Mouse (Mus musculus) erythroblast, adult 5-6 weeks (primary cell): ENCODE results near the gene Slc36a2. TPM values are rescaled to one million over a fixed set of nuclear protein-coding genes. Genes with fewer than 3 reads are reported as not detected.

Experiments used
- total RNA-seq, 2 experiments: library from RNA; stranded (forward) in 1 of 2; stranded (reverse) in 1 of 2; fragments of 150-400 nt in 1 of 2; fragments of 200-764, 138-1000 nt in 1 of 2; gene quantifications; 2 replicates each; pipeline versions ENCODE4 v1.2.3 to v1.2.4; 2015 to 2017; ENCODE audit warnings: low replicate concordance in 2 of 2

The Slc36a2 gene
- total RNA-seq, 2 experiments from 2014 or later, result 0.34 TPM; not detected in 1

Other genes with a start within 250 kb of the Slc36a2 start
- gene Tnip1, start 222.2 kb downstream of the Slc36a2 start, total RNA-seq (2015; ENCODE audit: low replicate concordance), result 13.6 and 13.8 TPM in 2 replicates
- 20.5 and 25.6 TPM in 2 replicates for gene Tnip1, start 222.2 kb downstream of the Slc36a2 start, total RNA-seq (2017; ENCODE audit: low replicate concordance)
- 9.2 and 10.4 TPM in 2 replicates for gene Anxa6, start 151.6 kb downstream of the Slc36a2 start, total RNA-seq (2015; ENCODE audit: low replicate concordance)
- 12.7 and 14.0 TPM in 2 replicates for gene Anxa6, start 151.6 kb downstream of the Slc36a2 start, total RNA-seq (2017; ENCODE audit: low replicate concordance)
- 3.1 and 6.7 TPM in 2 replicates for gene Ccdc69, start 106.9 kb downstream of the Slc36a2 start, total RNA-seq (2015; ENCODE audit: low replicate concordance)
- gene Ccdc69, start 106.9 kb downstream of the Slc36a2 start, total RNA-seq (2017; ENCODE audit: low replicate concordance), result 6.0 and 6.6 TPM in 2 replicates
- gene Gm2a, start 87.0 kb downstream of the Slc36a2 start, total RNA-seq (2015; ENCODE audit: low replicate concordance), result 23.4 and 24.7 TPM in 2 replicates
- gene Gm2a, start 87.0 kb downstream of the Slc36a2 start, total RNA-seq (2017; ENCODE audit: low replicate concordance), result 13.7 and 17.2 TPM in 2 replicates
- gene Slc36a3, start 33.4 kb downstream of the Slc36a2 start, total RNA-seq (2015; ENCODE audit: low replicate concordance), result not detected in 2 replicates
- gene Slc36a3, start 33.4 kb downstream of the Slc36a2 start, total RNA-seq (2017; ENCODE audit: low replicate concordance), result not detected in 2 replicates
- 2.5 and 4.6 TPM in 2 replicates for gene Slc36a1, start 19.3 kb upstream of the Slc36a2 start, total RNA-seq (2015; ENCODE audit: low replicate concordance)
- 1.7 and 1.8 TPM in 2 replicates for gene Slc36a1, start 19.3 kb upstream of the Slc36a2 start, total RNA-seq (2017; ENCODE audit: low replicate concordance)
- not detected in 2 replicates for gene Fat2, start 151.5 kb upstream of the Slc36a2 start, total RNA-seq (2015; ENCODE audit: low replicate concordance)
- not detected in 2 replicates for gene Fat2, start 151.5 kb upstream of the Slc36a2 start, total RNA-seq (2017; ENCODE audit: low replicate concordance)
- gene Sparc, start 238.1 kb upstream of the Slc36a2 start, total RNA-seq (2015; ENCODE audit: low replicate concordance), result 1.7 TPM in 2 replicates
- 0.85 and 0.98 TPM in 2 replicates for gene Sparc, start 238.1 kb upstream of the Slc36a2 start, total RNA-seq (2017; ENCODE audit: low replicate concordance)